Mouse (Mus musculus) myocyte (in vitro differentiated cells): ENCODE results near the gene Gm42421. TPM values are rescaled to one million over a fixed set of nuclear protein-coding genes. Genes with fewer than 3 reads are reported as not detected.

Experiments
- H3K27me3 ChIP-seq: one replicate; pipeline ENCODE4 v1.6.1; 2011; ENCODE audit not compliant: control insufficient read depth, insufficient read depth, insufficient read length
- H3K36me3 ChIP-seq: one replicate; pipeline ENCODE4 v1.6.1; 2011; ENCODE audit not compliant: control insufficient read depth, insufficient read depth
- H3K4me2 ChIP-seq: one replicate; pipeline ENCODE4 v1.6.1; 2011; ENCODE audit warnings: low read depth, control low read depth
- H3K4me3 ChIP-seq: one replicate; pipeline ENCODE4 v1.5.1; 2011; ENCODE audit warnings: mild to moderate bottlenecking, control low read depth, moderate library complexity
- H3K79me2 ChIP-seq: one replicate; pipeline ENCODE4 v1.6.1; 2011; ENCODE audit not compliant: control insufficient read depth, insufficient read depth
- H3ac ChIP-seq: one replicate; pipeline ENCODE4 v1.6.1; 2011; ENCODE audit not compliant: control insufficient read depth, insufficient read length
- CEBPB ChIP-seq: IDR thresholded peaks from 2 replicates; pipeline ENCODE4 v1.6.1; 2011; ENCODE audit warnings: mild to moderate bottlenecking, moderate library complexity; ENCODE audit not compliant: poor library complexity, insufficient read depth, severe bottlenecking
- E2F4 ChIP-seq: IDR thresholded peaks from one replicate; pipeline ENCODE4 v1.6.1; 2011; ENCODE audit warnings: mild to moderate bottlenecking, control low read depth, moderate library complexity; ENCODE audit not compliant: insufficient read depth
- MAX ChIP-seq: IDR thresholded peaks from one replicate; pipeline ENCODE4 v1.6.1; 2011; ENCODE audit warnings: low read depth, mild to moderate bottlenecking, control low read depth
- MYOD1 ChIP-seq, 3 experiments: IDR thresholded peaks; one replicate each; pipeline ENCODE4 v1.6.1; 2011; ENCODE audit warnings: control low read depth in 2 of 3, low read depth in 2 of 3, mild to moderate bottlenecking in 2 of 3, moderate library complexity in 1 of 3; ENCODE audit not compliant: insufficient read length in 2 of 3, control insufficient read depth in 1 of 3
- MYOG ChIP-seq, 3 experiments: IDR thresholded peaks; one replicate each; pipeline ENCODE4 v1.6.1; 2011; ENCODE audit warnings: control low read depth in 2 of 3, low read depth in 2 of 3, mild to moderate bottlenecking in 2 of 3; ENCODE audit not compliant: insufficient read length in 2 of 3, control insufficient read depth in 1 of 3, insufficient read depth in 1 of 3
- POLR2A ChIP-seq: IDR thresholded peaks from one replicate; pipeline ENCODE4 v1.6.1; 2011; ENCODE audit warnings: low read depth, mild to moderate bottlenecking, control low read depth, moderate library complexity; ENCODE audit not compliant: insufficient read length
- POLR2AphosphoS2 ChIP-seq: IDR thresholded peaks from one replicate; pipeline ENCODE4 v1.6.1; 2011; ENCODE audit warnings: low read depth, control low read depth; ENCODE audit not compliant: insufficient read length
- REST ChIP-seq: IDR thresholded peaks from one replicate; pipeline ENCODE4 v1.6.1; 2011; ENCODE audit warnings: mild to moderate bottlenecking, control low read depth, moderate library complexity; ENCODE audit not compliant: insufficient read depth, insufficient read length
- SRF ChIP-seq: IDR thresholded peaks from one replicate; pipeline ENCODE4 v1.6.1; 2011; ENCODE audit warnings: low read depth; ENCODE audit not compliant: control insufficient read depth, insufficient read length
- TCF12 ChIP-seq: IDR thresholded peaks from one replicate; pipeline ENCODE4 v1.6.1; 2011; ENCODE audit warnings: mild to moderate bottlenecking, control low read depth; ENCODE audit not compliant: poor library complexity, insufficient read depth, severe bottlenecking
- TCF3 ChIP-seq: IDR thresholded peaks from one replicate; pipeline ENCODE4 v1.6.1; 2011; ENCODE audit warnings: low read depth, control low read depth; ENCODE audit not compliant: insufficient read length
- USF1 ChIP-seq: IDR thresholded peaks from one replicate; pipeline ENCODE4 v1.6.1; 2011; ENCODE audit warnings: low read depth, mild to moderate bottlenecking, control low read depth, moderate library complexity
- polyA plus RNA-seq: library from polyadenylated mRNA; unstranded; fragments of >200 nt; fragmentation: generic; extraction: Trizol; gene quantifications from one replicate; pipeline ENCODE4 v1.2.1, GENCODE M21; 2012; ENCODE audit warnings: missing spikeins

The Gm42421 gene
- polyA plus RNA-seq, 1 experiment, result 0.08 TPM

DNA sequence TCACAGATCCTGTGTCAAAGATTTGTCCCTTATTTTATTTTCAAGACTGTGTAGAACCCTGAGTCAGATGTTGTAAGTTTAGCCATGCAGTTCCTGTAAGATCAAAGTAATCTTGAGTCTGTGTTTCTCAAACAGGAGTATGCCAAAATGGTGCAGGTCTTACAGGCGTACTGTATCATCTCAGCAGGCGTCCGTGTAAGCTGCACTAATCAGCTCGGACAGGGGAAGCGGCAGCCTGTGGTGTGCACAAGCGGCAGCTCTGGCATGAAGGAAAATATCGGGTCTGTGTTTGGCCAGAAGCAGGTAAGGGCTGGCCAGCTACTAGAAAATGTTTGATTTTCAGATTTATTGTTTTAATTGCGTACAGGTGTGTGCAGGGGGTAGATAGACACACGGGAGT, 11.8 kb upstream of the Gm42421 start:
- Histone ChIP-seq H3K4me3 (no peak overlapping the region), H3K4me2 (no peak overlapping the region), H3K27me3 (no peaks in the 10 kb centered on the region), H3K79me2 (peaks cover under 1% of the 10 kb centered on the region), H3ac (no peak overlapping the region), H3K36me3 (peaks cover 5% of the 10 kb centered on the region)
- TF ChIP-seq MAX (no peak), POLR2A (no peak), MYOD1 (IDR thresholded peaks at IDR 0.05; ENCODE audit: control insufficient read depth in 1 of 3, insufficient read length in 2 of 3, low read depth in 2 of 3) (no peak), MYOG (IDR thresholded peaks at IDR 0.05; ENCODE audit: control insufficient read depth in 1 of 3, insufficient read depth in 1 of 3, insufficient read length in 2 of 3, low read depth in 2 of 3) (no peak), CEBPB (no peak), SRF (no peak), REST (no peak), USF1 (no peak), TCF3 (no peak), POLR2AphosphoS2 (no peak), TCF12 (no peak)

DNA sequence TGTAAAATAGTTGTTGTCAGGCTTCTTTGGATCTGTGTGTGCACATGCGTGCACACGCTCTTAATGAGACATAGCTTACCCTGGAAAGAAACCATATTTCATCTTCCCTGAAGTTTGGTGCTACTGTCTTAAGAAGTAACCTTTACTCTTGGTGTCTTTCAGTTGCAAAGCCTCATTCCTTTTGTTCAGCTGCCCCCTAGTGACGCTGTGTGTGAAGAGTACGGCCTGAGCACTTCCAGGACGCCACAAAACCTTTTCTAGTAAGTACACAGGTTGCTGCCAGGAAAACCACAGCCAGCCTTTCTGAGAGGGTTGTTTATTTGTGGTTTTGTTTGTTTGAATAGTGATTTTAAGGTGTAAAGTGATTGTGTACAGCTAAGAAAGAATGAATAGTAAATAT, 10.6 kb upstream of the Gm42421 start:
- H3K36me3 ChIP-seq, result peaks cover 5% of the 10 kb centered on the region
- no peak overlapping the region for H3K4me3 ChIP-seq
- TF ChIP-seq POLR2A, result no peak
- TF ChIP-seq POLR2AphosphoS2, result no peak
- TF ChIP-seq E2F4, result no peak
- no peak for TF ChIP-seq CEBPB
- no peak for TF ChIP-seq MAX
- TF ChIP-seq MYOD1 (IDR thresholded peaks at IDR 0.05; ENCODE audit: control insufficient read depth in 1 of 3, insufficient read length in 2 of 3, low read depth in 2 of 3), result no peak
- TF ChIP-seq USF1, result no peak
- TF ChIP-seq TCF3, result no peak
- TF ChIP-seq SRF, result no peak
- no peak for TF ChIP-seq REST
- no peak for TF ChIP-seq MYOG (IDR thresholded peaks at IDR 0.05; ENCODE audit: control insufficient read depth in 1 of 3, insufficient read depth in 1 of 3, insufficient read length in 2 of 3, low read depth in 2 of 3)
- TF ChIP-seq TCF12, result no peak
- H3K4me2 ChIP-seq, result no peak overlapping the region
- H3K79me2 ChIP-seq, result no peaks in the 10 kb centered on the region
- H3ac ChIP-seq, result no peak overlapping the region
- H3K27me3 ChIP-seq, result no peaks in the 10 kb centered on the region

- TF ChIP-seq E2F4 (no peak), CEBPB (no peak), TCF3 (no peak), MYOG (IDR thresholded peaks at IDR 0.05; ENCODE audit: control insufficient read depth in 1 of 3, insufficient read depth in 1 of 3, insufficient read length in 2 of 3, low read depth in 2 of 3) (no peak), SRF (no peak), REST (no peak), TCF12 (no peak), MYOD1 (IDR thresholded peaks at IDR 0.05; ENCODE audit: control insufficient read depth in 1 of 3, insufficient read length in 2 of 3, low read depth in 2 of 3) (no peak), POLR2A (no peak), USF1 (no peak), MAX (no peak), POLR2AphosphoS2 (no peak)
- no peaks in the 10 kb centered on the region for H3K27me3 ChIP-seq
These were observed 9.9 kb upstream of the Gm42421 start for GRCm38 (mm10) chr5:143918120-143918519.

DNA sequence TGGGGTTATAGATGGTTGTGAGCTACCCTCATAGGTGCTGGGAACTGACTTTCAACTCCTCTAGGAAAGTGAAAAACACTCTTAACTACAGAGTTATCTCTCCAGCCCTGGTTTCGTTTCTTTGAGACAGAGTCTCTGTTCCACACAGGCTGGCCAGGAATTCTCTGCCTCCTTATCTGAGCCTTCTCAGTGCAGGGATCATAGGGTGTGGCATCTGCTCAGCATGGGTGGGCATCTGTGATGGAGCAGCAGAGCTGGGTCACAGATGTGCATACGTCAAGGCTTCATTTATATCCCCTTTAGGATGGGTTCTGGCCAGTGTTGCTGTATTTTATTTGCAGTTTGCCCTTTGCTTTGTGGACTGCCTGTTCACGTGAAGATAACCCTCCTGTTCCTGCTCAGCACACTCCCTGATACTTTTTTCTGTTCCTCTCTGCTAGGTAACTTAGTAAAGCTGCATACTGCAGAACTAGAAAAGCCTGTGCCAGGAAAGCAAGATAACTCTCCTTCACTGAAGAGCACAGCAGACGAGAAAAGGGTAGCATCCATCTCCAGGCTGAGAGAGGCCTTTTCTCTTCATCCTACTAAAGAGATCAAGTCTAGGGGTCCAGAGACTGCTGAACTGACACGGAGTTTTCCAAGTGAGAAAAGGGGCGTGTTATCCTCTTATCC, 3.1 kb upstream of the Gm42421 start:
- TF ChIP-seq POLR2A (no peak), REST (no peak), USF1 (no peak), MYOG (IDR thresholded peaks at IDR 0.05; ENCODE audit: control insufficient read depth in 1 of 3, insufficient read depth in 1 of 3, insufficient read length in 2 of 3, low read depth in 2 of 3) (no peak)
- no peak overlapping the region for H3ac ChIP-seq

More at GRCm38 (mm10) chr5:143918120-143918519, 9.9 kb upstream of the Gm42421 start:
- no peaks in the 10 kb centered on the region for H3K79me2 ChIP-seq
- no peak overlapping the region for H3K4me3 ChIP-seq
- H3ac ChIP-seq, result no peak overlapping the region
- peaks cover 5% of the 10 kb centered on the region for H3K36me3 ChIP-seq
- H3K4me2 ChIP-seq, result no peak overlapping the region

GRCm38 (mm10) chr5:143929291-143929690, 1.3 kb downstream of the Gm42421 start:
- TF ChIP-seq TCF3, result no peak
- no peak for TF ChIP-seq MAX
- TF ChIP-seq MYOG (IDR thresholded peaks at IDR 0.05; ENCODE audit: control insufficient read depth in 1 of 3, insufficient read depth in 1 of 3, insufficient read length in 2 of 3, low read depth in 2 of 3), result no peak
- no peak for TF ChIP-seq E2F4
- TF ChIP-seq POLR2AphosphoS2, result no peak

More for the DNA sequence above, 3.1 kb upstream of the Gm42421 start:
- no peaks in the 10 kb centered on the region for H3K79me2 ChIP-seq
- peaks cover 22% of the 10 kb centered on the region for H3K36me3 ChIP-seq
- no peak overlapping the region for H3K4me3 ChIP-seq
- H3K4me2 ChIP-seq, result no peak overlapping the region
- H3K27me3 ChIP-seq, result no peaks in the 10 kb centered on the region

More at GRCm38 (mm10) chr5:143929291-143929690, 1.3 kb downstream of the Gm42421 start:
- peaks cover 9% of the 10 kb centered on the region for H3K36me3 ChIP-seq
- H3K79me2 ChIP-seq, result no peaks in the 10 kb centered on the region
- H3ac ChIP-seq, result no peak overlapping the region
- no peaks in the 10 kb centered on the region for H3K27me3 ChIP-seq
- H3K4me3 ChIP-seq, result no peak overlapping the region
- H3K4me2 ChIP-seq, result no peak overlapping the region
